Mouse (Mus musculus): ENCODE measurements around the gene Sowahd. TPM values are rescaled to one million over a fixed set of nuclear protein-coding genes. Genes with fewer than 3 reads are reported as not detected.
A peak's percentile ranks its signal among the peaks of the same experiment; 100 is the strongest.

Gene Sowahd
- polyA plus RNA-seq (2014; fragmentation: Nextera tagmentation; extraction: Ambion mirVana) = not detected in 2 replicates

DNA sequence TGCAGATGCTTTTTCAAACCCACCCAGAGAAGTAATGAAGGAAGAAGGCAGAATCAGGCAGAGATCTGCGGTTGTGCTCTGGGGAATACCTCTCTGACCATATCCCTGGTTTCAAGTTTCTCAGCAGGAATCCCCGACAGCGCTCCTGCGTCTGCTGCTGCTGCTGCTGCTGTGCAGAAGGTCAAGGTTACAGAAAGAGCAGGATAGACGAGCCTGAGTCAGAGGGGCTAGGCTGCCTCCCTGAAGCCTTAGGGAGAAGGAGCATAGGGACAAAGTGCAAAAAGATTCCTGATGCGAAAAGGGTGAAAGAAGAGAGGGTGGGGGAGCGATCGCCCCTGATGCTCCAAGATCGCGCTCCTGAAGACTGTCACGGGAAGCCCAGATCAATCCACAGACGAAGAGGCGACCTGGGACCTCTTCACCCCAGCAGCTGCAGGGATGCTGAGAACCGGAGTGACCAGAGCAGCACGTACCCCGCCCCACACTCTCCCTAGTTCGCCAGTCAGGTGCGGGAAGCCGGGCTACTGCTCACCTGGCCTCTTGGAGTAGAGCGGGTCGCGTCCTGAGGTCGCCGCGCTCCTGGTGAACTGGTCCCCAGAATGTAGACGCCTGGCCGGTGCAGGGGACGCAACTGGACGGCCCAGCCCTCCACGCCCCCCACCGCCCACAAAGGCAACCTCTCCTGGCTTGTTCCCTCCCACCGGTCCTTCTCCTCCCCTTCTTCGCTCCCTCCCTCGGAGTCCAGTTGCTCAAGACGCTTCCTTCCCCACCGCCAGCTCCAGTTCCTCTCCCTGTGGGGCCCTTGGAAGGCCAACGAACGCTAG, at the start of gene Sowahd:
Sowahd (plus strand) TSS at position 780 of the 824 bp plus-strand sequence.
- H3K27ac ChIP-seq (ENCODE audit: low read depth, low read length) = no peak within 1 kb of the TSS
- H3K4me1 ChIP-seq (replicated peaks; ENCODE audit: control insufficient read depth, insufficient read depth, low read length) = no peaks in the 10 kb centered on the region
- 8% methylated on average over 28 of the region's 38 CpGs for WGBS
- ATAC-seq (ENCODE audit: low FRiP score) (no peak), DNase-seq (ENCODE audit: low spot score) (peak; percentile 17)
- no peaks in the 10 kb centered on the region for H3K9me3 ChIP-seq (ENCODE audit: control insufficient read depth, low read length)
- peak within 1 kb of the TSS; percentile 47 for H3K4me2 ChIP-seq (replicated peaks; ENCODE audit: low read depth, low read length)
- no peaks in the 10 kb centered on the region for H3K36me3 ChIP-seq (ENCODE audit: control insufficient read depth, insufficient read depth, low read length)
- H3K4me3 ChIP-seq (ENCODE audit: low read depth, low read length) = peak within 1 kb of the TSS; percentile 29
- H3K9ac ChIP-seq (ENCODE audit: low read depth, low read length) = no peak within 1 kb of the TSS
- H3K27me3 ChIP-seq (ENCODE audit: control insufficient read depth, insufficient read depth, low read length) = peaks cover 19% of the 10 kb centered on the region

DNA sequence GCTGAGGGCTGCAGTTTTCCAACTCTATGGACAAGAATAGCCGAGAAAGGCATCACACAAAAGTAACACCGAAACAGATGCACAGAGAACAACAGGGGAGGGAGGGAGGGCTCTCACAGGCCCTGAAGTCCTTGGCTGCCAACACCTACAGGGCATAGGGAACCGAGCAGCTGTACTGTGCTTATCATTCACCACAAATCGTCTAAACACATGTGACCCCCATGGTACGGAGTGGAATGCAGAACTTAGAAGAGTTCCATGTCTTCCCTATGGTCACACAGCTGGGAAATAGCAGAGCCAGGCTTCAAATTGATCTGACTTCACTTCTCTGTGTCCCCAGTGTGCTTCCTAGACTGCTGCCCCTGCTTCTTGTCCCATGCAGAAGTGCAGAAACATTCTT, 34.8 kb upstream of the Sowahd start:
- Histone ChIP-seq H3K9me3 (ENCODE audit: control insufficient read depth, low read length) (no peaks in the 10 kb centered on the region), H3K4me3 (ENCODE audit: low read depth, low read length) (no peak overlapping the region), H3K36me3 (ENCODE audit: control insufficient read depth, insufficient read depth, low read length) (no peaks in the 10 kb centered on the region), H3K4me1 (replicated peaks; ENCODE audit: control insufficient read depth, insufficient read depth, low read length) (no peaks in the 10 kb centered on the region), H3K27ac (ENCODE audit: low read depth, low read length) (no peak overlapping the region), H3K9ac (ENCODE audit: low read depth, low read length) (no peak overlapping the region), H3K27me3 (ENCODE audit: control insufficient read depth, insufficient read depth, low read length) (no peaks in the 10 kb centered on the region), H3K4me2 (replicated peaks; ENCODE audit: low read depth, low read length) (no peak overlapping the region)
- WGBS = 85% methylated on average over 5 of the region's 5 CpGs
- DNase-seq (ENCODE audit: low spot score) (no peak), ATAC-seq (ENCODE audit: low FRiP score) (no peak)

DNA sequence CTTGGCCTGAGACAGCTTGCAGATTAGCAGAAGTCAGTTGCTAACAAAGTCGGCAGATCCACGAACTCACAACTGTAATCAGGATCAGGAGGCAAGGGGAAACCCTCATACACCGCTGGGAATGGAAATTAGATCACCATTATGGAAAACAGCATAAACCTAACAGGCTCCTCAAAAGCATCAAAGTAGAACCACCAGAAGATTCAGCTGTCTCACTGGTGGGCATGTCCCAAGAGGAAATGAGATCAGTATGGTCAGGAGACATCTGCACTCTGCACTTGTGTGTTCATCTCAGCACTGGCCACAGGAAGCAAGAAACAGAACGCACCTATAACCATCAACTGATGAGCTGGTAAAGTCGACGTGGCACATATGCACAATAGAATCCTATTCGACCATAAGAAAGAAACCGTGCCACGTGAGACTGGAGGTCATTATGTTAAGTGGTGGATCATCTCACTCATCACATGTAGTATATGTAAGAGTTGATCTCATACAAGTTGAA, 30.4 kb upstream of the Sowahd start:
- no peak for ATAC-seq (ENCODE audit: low FRiP score)
- H3K9me3 ChIP-seq (ENCODE audit: control insufficient read depth, low read length) = no peaks in the 10 kb centered on the region
- no peak overlapping the region for H3K9ac ChIP-seq (ENCODE audit: low read depth, low read length)
- H3K4me3 ChIP-seq (ENCODE audit: low read depth, low read length) = no peak overlapping the region
- 90% methylated on average over 9 of the region's 9 CpGs for WGBS
- H3K27ac ChIP-seq (ENCODE audit: low read depth, low read length) = no peak overlapping the region
- no peaks in the 10 kb centered on the region for H3K36me3 ChIP-seq (ENCODE audit: control insufficient read depth, insufficient read depth, low read length)
- no peak overlapping the region for H3K4me2 ChIP-seq (replicated peaks; ENCODE audit: low read depth, low read length)
- no peaks in the 10 kb centered on the region for H3K27me3 ChIP-seq (ENCODE audit: control insufficient read depth, insufficient read depth, low read length)
- H3K4me1 ChIP-seq (replicated peaks; ENCODE audit: control insufficient read depth, insufficient read depth, low read length) = no peaks in the 10 kb centered on the region
- DNase-seq (ENCODE audit: low spot score) = no peak

DNA sequence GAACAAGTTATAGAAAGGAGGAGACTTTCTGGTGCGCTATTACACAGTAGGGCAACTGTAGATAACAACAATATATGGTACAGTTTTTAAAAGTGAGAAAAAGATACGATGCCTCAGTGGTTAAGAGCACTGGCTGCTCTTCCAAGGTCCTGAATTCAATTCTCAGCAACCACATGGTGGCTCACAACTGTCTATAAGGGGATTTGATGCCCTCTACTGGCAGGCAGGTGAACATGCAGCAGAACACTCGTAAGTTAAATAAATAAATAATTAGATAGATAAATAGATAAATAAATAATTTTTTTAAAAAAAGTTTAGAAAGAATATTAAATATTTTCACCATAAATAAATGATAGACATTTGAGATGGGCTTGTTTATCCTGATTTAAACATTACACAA, 29.6 kb upstream of the Sowahd start:
- Histone ChIP-seq H3K27me3 (ENCODE audit: control insufficient read depth, insufficient read depth, low read length) (no peaks in the 10 kb centered on the region), H3K4me3 (ENCODE audit: low read depth, low read length) (no peak overlapping the region), H3K4me2 (replicated peaks; ENCODE audit: low read depth, low read length) (no peak overlapping the region), H3K4me1 (replicated peaks; ENCODE audit: control insufficient read depth, insufficient read depth, low read length) (no peaks in the 10 kb centered on the region), H3K27ac (ENCODE audit: low read depth, low read length) (no peak overlapping the region), H3K36me3 (ENCODE audit: control insufficient read depth, insufficient read depth, low read length) (no peaks in the 10 kb centered on the region), H3K9me3 (ENCODE audit: control insufficient read depth, low read length) (no peaks in the 10 kb centered on the region), H3K9ac (ENCODE audit: low read depth, low read length) (no peak overlapping the region)
- DNase-seq (ENCODE audit: low spot score) (no peak), ATAC-seq (ENCODE audit: low FRiP score) (no peak)
- WGBS = 59% methylated on average over 3 of the region's 3 CpGs

DNA sequence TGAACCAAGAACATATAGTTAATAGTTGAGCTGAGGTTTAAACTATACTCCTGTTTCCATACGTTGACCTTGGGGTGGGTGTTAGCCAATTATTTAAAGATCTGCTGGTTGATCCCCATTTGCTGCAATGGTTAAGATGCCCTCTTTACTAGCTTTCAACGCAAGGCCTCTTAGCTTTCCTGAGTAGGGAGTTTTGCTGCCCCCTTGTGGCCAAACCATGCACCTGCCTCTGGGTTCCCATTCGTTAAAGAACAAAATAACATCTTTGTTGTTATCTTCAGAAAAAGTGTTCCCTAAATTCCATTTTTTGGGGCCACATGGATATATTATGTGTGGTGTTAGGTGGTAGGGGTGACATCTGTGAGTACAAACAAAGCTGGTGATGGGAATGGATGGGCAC, 26.0 kb upstream of the Sowahd start:
- no peak for ATAC-seq (ENCODE audit: low FRiP score)
- WGBS = 14% methylated on average over 3 of the region's 3 CpGs
- Histone ChIP-seq H3K9me3 (ENCODE audit: control insufficient read depth, low read length) (no peaks in the 10 kb centered on the region), H3K36me3 (ENCODE audit: control insufficient read depth, insufficient read depth, low read length) (no peaks in the 10 kb centered on the region), H3K9ac (ENCODE audit: low read depth, low read length) (no peak overlapping the region), H3K4me2 (replicated peaks; ENCODE audit: low read depth, low read length) (no peak overlapping the region), H3K27ac (ENCODE audit: low read depth, low read length) (no peak overlapping the region), H3K4me3 (ENCODE audit: low read depth, low read length) (no peak overlapping the region), H3K4me1 (replicated peaks; ENCODE audit: control insufficient read depth, insufficient read depth, low read length) (no peaks in the 10 kb centered on the region), H3K27me3 (ENCODE audit: control insufficient read depth, insufficient read depth, low read length) (no peaks in the 10 kb centered on the region)
- peak; percentile 74 for DNase-seq (ENCODE audit: low spot score)

DNA sequence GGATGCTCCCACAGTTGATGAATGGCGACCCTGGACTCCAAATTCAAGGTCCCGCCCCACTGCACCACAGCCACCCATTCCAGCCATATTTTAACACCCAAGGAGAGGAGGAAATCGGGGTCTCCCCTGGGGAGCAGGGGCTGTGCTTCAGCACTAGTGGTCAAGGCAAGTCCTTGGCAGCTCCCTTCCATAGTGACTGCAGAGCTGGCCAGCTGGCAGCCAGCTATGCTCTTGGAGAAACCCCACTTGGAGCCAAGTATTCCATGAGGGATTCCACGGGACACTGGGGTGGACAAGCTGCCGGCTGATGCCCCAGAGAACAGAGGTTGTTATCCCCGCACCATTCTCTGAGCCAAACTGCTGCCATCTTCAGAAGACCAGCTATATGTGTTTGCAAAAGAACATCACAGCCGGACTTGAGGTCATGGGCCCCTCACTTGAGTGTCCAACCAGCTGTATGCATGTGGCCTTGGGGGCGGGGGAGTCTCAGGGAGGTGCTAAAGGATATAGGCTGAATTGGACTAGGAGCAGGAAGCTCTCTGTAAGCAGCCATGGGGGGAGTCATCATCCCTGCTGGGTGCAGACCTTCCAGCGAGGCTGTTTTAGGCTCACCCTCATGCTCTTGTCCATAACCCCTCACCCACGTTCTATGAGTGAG, 24.9 kb upstream of the Sowahd start:
- Histone ChIP-seq H3K9ac (ENCODE audit: low read depth, low read length) (no peak overlapping the region), H3K36me3 (ENCODE audit: control insufficient read depth, insufficient read depth, low read length) (no peaks in the 10 kb centered on the region), H3K4me3 (ENCODE audit: low read depth, low read length) (no peak overlapping the region), H3K4me2 (replicated peaks; ENCODE audit: low read depth, low read length) (no peak overlapping the region), H3K4me1 (replicated peaks; ENCODE audit: control insufficient read depth, insufficient read depth, low read length) (no peaks in the 10 kb centered on the region), H3K9me3 (ENCODE audit: control insufficient read depth, low read length) (no peaks in the 10 kb centered on the region), H3K27me3 (ENCODE audit: control insufficient read depth, insufficient read depth, low read length) (no peaks in the 10 kb centered on the region), H3K27ac (ENCODE audit: low read depth, low read length) (no peak overlapping the region)
- no peak for DNase-seq (ENCODE audit: low spot score)
- ATAC-seq (ENCODE audit: low FRiP score) = no peak
- WGBS = 77% methylated on average over 10 of the region's 10 CpGs

DNA sequence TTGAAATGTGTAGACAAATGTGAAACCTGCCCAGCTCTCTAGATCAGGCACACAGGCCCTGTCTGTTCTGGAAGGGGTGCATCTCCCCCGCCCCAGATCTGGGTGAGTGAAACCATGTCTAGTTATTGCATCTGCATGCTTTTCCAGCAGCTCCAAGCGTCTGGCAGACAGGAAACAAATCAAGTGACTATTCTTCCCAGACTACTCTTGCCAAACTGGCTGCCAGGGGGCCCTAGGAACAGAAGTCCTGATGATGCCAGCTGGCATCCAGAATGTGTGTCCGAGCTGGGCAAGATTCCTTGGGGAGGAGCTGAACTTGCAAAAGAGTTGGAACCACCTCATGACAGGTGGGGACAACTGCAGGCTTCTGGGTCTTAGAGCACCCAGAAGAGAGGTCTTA, 20.3 kb upstream of the Sowahd start:
- ATAC-seq (ENCODE audit: low FRiP score) = no peak
- H3K4me2 ChIP-seq (replicated peaks; ENCODE audit: low read depth, low read length) = no peak overlapping the region
- no peaks in the 10 kb centered on the region for H3K4me1 ChIP-seq (replicated peaks; ENCODE audit: control insufficient read depth, insufficient read depth, low read length)
- WGBS = 61% methylated on average over 3 of the region's 3 CpGs
- H3K9ac ChIP-seq (ENCODE audit: low read depth, low read length) = no peak overlapping the region
- no peaks in the 10 kb centered on the region for H3K27me3 ChIP-seq (ENCODE audit: control insufficient read depth, insufficient read depth, low read length)
- H3K27ac ChIP-seq (ENCODE audit: low read depth, low read length) = no peak overlapping the region
- no peak for DNase-seq (ENCODE audit: low spot score)
- no peak overlapping the region for H3K4me3 ChIP-seq (ENCODE audit: low read depth, low read length)
- H3K9me3 ChIP-seq (ENCODE audit: control insufficient read depth, low read length) = no peaks in the 10 kb centered on the region
- H3K36me3 ChIP-seq (ENCODE audit: control insufficient read depth, insufficient read depth, low read length) = no peaks in the 10 kb centered on the region

DNA sequence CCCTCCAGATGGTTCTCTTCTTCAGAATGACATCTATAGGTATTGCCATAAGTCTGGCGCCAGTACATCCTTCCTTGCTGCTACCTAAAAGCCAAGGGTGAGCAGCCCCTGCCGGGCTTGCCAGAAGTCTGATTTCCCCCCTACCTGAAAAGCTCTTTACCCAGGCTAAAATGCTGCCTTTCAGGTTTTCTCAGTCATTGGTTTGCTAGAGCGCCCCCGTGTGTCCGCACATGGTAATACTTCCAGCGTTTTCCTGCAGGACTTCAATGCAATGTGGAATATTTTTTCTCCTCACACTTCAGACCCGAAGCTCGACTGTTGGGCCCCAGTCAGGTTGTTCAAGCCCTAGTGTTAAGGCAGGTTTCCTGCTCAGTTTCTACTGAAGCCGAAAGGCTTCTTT, 5.9 kb upstream of the Sowahd start:
- Histone ChIP-seq H3K27me3 (ENCODE audit: control insufficient read depth, insufficient read depth, low read length) (peaks cover 3% of the 10 kb centered on the region; the same call in 1 of the 2 replicates), H3K36me3 (ENCODE audit: control insufficient read depth, insufficient read depth, low read length) (no peaks in the 10 kb centered on the region), H3K4me1 (replicated peaks; ENCODE audit: control insufficient read depth, insufficient read depth, low read length) (no peaks in the 10 kb centered on the region), H3K27ac (ENCODE audit: low read depth, low read length) (no peak overlapping the region), H3K9me3 (ENCODE audit: control insufficient read depth, low read length) (no peaks in the 10 kb centered on the region), H3K4me2 (replicated peaks; ENCODE audit: low read depth, low read length) (no peak overlapping the region), H3K4me3 (ENCODE audit: low read depth, low read length) (no peak overlapping the region), H3K9ac (ENCODE audit: low read depth, low read length) (no peak overlapping the region)
- ATAC-seq (ENCODE audit: low FRiP score) (no peak), DNase-seq (ENCODE audit: low spot score) (peak; percentile 74)
- 23% methylated on average over 9 of the region's 9 CpGs for WGBS

Measured in hindbrain, embryonic 11.5 days (tissue).